Mouse (Mus musculus) yolk sac, embryonic 10.5 days (tissue): ENCODE results near the gene Olfr93.
A peak's percentile ranks its signal among the peaks of the same experiment; 100 is the strongest.
"Not testable (repeated sequence)": the region's sequence is repeated elsewhere in the genome, so short reads cannot be mapped to it uniquely, and the experiment has no call there.

ENCODE experiments used
- DNase-seq: peaks from one replicate; pipeline ENCODE4 v3.0.0-alpha.2; 2017; ENCODE audit warnings: low spot score

Olfr93 gene

GRCm38 (mm10) chr17:37161394-37161793, at the start of gene Olfr93:
Gene Olfr93 (minus strand): TSS chr17:37161494.
- no peak for DNase-seq

GRCm38 (mm10) chr17:37203917-37204236, 42.6 kb upstream of the Olfr93 start:
- no peak for DNase-seq

DNA sequence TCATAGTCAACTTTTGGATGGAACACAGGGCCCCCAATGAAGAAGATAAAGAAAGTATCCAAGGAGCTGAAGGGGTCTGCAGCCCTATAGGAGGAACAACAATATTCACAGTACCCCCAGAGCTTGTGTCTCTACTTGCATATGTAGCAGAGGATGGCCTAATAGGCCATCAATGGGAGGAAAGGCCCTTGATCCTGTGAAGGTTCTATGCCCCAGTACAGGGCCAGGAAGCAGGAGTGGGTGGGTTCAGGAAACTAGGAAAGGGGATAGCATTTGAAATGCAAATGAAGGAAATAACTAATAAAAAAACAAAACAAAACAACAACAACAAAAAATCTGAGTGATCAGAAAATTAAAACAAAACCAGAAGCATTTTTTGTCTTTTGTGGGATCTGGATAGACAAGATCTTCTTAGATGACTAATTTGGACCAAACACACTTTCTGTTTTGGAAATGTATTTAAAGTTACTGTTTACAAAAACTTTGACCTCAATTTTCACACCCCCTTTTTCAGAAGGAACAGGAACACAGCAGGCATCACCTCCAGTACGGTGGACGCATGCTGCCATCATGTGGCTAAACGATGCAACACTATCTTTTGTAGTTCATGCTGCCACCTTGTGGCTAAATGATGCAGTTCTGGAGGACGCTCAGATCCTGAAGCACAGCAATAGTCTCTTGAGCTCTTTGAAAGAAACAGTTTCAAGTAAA, 42.1 kb upstream of the Olfr93 start:
- peak; percentile 50 for DNase-seq

DNA sequence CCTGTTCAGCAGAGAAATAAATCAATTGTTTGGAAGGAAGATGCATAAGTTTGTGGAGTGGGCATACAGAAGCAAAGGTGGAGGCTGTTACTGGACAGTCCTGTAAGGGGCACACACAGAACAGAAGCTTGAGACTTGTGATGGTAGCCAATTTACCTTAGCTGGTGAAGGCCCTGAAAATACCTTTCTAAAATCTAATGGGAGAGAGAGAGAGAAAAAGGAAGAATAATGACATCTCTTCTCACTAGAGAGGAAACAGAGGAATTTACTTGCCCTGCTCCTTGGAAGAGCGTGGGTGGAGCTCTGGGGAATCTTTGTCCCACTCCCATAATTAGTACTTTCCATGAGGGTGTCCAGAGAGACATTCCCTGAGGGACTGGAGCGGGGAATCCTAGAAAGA, 39.6 kb upstream of the Olfr93 start, which contains the start of gene Olfr94:
Gene Olfr94 (minus strand): TSS at position 101 of the 400 bp plus-strand sequence.
- no peak for DNase-seq

- DNase-seq = peak; percentile 48
Observed at GRCm38 (mm10) chr17:37196845-37197724, 35.8 kb upstream of the Olfr93 start.

GRCm38 (mm10) chr17:37194782-37195181, 33.5 kb upstream of the Olfr93 start:
- no peak for DNase-seq

GRCm38 (mm10) chr17:37193656-37194055, 32.4 kb upstream of the Olfr93 start, which contains the start of gene Ubd:
Gene Ubd (plus strand): TSS chr17:37193892.
- no peak for DNase-seq

- DNase-seq = no peak
Observed at GRCm38 (mm10) chr17:37193032-37193431, 31.7 kb upstream of the Olfr93 start.

- peak; percentile 53 for DNase-seq
Observed at GRCm38 (mm10) chr17:37190711-37191110, 29.4 kb upstream of the Olfr93 start.

DNA sequence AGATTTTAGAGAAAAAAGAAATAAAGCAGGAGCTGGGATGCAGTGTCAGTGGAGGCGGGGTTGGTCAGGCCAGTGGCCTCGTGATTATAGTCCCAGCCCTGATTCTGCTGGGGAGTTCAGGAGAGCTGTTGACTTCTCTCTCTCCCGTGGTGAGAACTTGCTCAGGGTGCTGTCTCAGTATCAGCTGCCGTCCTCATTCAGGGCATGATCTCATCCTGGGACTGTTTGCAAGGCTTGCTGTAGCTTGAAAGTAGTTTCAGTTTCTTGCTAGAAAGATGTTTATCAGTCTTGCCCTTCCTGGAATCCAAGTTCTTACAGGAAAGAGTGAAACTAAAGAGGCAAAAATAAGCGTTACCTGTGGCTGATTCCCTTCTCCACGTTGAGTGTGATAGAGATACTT, 24.2 kb upstream of the Olfr93 start:
- no peak for DNase-seq

DNA sequence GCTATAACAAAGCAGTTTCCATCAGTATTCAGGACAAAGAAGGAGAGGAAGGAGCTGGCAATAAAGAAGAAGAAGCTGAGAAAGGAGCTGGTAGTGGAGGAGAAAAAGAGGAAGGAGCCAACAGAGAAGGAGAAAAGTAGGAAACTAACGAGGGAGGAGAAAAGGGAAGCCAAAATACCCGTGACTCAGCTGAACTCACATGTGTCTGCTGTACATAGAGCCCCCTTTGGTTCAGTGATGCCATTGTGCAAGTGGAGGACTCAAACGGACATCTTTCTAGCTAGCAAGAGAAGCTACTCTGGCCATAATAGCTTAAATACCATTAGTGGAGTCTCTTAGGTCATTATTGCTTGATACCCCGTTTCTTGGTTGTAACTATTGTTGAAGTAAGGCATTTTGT, 29.9 kb downstream of the Olfr93 start:
- not testable (repeated sequence) for DNase-seq

- DNase-seq = no peak
Observed at GRCm38 (mm10) chr17:37119988-37120387, 41.3 kb downstream of the Olfr93 start, which contains the start of gene Olfr92. Gene Olfr92 (minus strand): TSS chr17:37120088.

- DNase-seq = no peak
Observed at GRCm38 (mm10) chr17:37098178-37098577, 63.1 kb downstream of the Olfr93 start, which contains the start of gene Olfr91. Gene Olfr91 (minus strand): TSS chr17:37098278.

DNA sequence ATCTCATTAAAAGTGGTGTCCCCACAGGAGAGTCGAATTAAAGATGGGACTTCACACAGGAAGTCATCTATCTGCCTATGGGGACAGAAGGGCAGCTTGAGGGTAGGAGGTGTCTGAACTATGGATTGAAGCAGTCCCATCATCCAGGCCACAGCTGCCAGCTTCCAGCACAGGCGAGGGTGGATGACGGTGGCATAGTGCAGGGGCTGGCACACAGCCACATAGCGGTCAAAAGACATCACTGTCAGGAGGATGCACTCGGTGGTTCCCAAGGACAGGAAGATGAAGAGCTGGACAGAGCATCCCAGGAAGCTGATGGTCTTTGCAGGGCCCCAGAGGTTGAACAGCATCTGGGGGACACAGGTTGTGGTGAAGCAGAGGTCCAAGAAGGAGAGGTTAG, 68.0 kb downstream of the Olfr93 start:
- DNase-seq = no peak

DNA sequence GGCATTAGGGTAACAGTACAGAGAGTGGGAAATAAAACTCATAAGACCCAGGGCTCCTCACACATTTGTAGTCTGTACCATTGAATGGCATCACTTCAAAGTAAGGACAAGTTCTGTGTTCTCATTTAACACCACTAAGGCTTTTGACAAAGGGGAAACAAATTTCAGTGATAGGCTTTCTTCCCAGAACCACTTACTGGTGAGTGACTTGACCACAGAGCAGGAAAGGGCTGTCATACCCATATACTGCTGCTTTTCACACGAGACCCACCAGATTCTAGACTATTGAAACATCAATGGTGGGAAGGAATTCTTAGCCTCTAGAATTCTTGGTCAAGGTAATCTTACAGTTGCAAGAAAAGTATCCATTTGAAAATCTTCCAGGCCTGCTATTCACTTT, 69.1 kb downstream of the Olfr93 start:
- DNase-seq = no peak
